Mouse (Mus musculus): ENCODE results near the gene Ube2cbp.

Gene Ube2cbp

GRCm38 (mm10) chr9:86315700-86316099 is 149.1 kb downstream of the Ube2cbp start:
- DNase-seq: no peak

- DNase-seq: no peak
Measured at GRCm38 (mm10) chr9:86308616-86309015, 156.1 kb downstream of the Ube2cbp start.

GRCm38 (mm10) chr9:86306556-86306955 is 158.2 kb downstream of the Ube2cbp start:
- DNase-seq: no peak

- no peak for DNase-seq
Measured at GRCm38 (mm10) chr9:86301407-86301806, 163.3 kb downstream of the Ube2cbp start.

- DNase-seq: no peak
Measured at GRCm38 (mm10) chr9:86298596-86298995, 166.2 kb downstream of the Ube2cbp start.

DNA sequence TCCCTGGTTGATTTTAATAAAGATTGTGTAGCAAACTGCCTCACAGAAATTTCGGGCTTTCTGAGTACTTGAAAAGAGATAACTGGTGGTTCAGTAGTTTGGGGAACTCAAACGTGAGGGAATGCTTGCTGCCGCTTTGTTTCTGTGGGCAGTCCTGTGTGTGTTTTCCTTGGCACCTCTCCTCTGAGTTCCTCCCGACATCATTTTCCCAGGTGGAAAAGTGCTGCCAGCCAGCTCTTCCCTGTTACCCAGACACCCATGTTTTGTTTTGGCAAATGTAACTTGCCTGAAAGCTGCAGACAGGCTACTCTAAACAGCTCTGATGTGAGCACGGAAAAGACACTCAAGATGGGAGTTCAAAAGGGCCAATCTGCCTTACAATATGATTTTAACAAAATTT is 166.6 kb downstream of the Ube2cbp start:
- no peak for DNase-seq

GRCm38 (mm10) chr9:86296683-86297638 is 167.8 kb downstream of the Ube2cbp start:
- no peak for DNase-seq

DNA sequence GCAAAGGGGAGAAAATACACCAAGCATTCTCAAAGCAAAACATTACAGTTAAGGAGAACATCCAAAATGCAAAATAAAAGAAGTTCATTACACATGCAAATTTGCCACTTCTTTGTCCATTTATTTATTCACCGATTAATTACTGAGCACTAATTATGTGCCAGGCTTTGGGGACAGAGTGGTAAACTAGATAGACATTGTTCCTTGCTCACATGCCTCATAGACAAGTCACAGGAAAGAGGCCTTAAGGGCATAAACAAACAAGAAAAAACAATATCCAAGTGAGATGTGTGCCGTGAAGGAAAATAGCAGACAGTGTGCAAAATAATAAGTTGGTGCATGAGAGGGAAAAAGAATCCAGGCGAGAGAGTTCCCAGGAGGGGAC is 177.2 kb downstream of the Ube2cbp start:
- DNase-seq: no peak

DNA sequence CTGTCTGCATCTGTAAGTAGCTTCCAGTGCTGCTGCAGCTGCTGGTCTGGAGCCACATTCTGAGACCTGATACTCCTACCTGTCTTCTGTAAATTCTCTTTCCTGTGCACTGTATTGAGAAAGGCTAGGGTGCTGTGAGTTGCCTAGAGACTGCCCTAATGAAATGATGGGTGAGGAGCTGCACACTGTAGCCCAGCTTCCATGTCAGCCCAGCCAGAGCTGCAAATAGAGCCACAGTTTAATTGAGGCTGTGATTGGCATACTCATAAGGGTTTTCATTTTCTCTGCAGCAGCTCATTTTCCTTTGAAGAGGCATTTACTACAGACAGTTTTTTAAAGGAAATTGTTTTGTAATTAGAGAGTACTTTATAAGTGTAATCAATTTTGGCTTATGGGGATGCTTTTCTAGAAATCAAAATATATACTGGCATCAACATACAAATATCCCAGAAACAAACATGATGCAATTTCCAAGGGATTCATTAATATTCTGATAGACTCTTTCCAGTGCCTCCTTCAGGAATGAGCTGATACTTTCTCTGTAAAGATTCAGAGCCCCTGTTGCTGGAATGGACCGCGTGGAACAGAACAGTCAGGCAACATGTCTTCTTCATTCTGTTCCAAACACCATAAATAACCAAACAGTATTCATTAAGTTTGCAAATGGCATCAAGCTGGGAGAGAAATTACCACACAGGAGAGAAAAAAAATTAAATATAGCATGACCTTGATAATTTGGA is 177.8 kb downstream of the Ube2cbp start:
- DNase-seq: no peak

DNA sequence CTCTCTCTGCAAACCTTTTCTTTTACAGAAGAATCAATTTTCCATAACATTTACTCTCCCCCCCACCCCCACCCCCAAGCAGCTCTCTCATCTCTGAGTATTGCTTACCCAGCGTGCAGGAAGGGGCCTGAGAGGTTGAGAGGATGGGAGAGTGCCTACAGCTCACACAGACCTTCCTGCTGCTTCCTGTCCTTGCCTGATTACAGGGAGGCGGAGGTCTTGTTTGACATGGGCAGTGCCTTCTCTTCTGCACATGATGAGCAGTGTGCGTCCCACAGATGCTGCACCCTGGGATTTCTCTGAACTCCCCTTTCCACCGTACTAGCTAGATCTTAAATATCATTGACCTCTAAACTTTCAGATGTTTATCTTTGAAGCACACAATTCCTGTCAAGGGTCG is 182.2 kb downstream of the Ube2cbp start:
- no peak for DNase-seq

- DNase-seq: no peak
Measured at GRCm38 (mm10) chr9:86281147-86281467, 183.6 kb downstream of the Ube2cbp start.

DNA sequence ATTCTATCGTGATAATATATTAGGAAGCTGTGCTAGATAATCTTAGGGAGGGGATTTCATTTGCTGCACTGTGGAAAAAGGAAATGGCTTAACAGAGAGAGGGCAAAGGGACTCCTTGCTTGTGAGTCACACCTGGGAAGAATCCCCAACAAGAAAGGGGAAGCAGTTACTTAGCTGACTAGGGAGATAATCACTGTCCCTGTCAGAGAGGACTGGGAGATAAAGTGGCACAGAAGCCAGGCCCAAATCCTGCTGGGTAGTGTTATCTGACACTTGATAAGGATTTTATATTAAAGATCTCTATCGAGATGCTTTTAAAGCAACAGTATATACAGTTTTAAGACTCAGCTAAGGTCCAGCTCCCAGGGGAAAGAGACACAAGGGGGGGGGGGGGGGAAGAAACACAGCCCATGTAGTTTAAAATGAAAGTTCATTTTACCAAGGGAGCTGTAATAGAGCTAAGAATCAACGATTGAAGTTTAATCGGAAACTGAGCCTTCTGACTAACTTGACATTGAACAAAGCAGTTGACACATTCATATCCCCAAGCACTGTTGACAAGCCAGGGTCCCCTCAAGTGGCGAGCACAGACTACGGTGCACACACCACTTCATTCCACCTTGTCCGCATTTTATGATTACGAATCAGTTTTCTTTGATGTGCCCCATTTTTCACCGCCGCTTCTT is 184.1 kb downstream of the Ube2cbp start:
- DNase-seq: no peak

DNA sequence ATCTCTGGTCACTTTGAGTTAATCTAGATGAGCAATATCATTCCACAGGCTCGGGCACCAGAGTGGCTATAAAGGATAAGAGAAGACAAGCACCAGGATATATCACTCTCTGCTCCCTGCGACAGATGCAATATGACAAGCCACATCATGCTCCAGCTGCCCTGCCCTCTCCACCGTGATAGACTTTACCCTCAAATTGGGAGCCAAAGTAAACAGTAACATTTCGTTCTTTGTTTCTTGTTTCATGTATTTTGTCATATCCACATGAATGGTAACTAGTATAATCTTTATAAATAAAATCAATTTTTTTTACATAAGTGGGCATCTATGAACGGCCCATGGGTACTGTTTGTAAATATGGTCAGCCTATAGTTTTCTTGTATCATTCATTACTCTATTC is 195.2 kb downstream of the Ube2cbp start:
- no peak for DNase-seq

DNA sequence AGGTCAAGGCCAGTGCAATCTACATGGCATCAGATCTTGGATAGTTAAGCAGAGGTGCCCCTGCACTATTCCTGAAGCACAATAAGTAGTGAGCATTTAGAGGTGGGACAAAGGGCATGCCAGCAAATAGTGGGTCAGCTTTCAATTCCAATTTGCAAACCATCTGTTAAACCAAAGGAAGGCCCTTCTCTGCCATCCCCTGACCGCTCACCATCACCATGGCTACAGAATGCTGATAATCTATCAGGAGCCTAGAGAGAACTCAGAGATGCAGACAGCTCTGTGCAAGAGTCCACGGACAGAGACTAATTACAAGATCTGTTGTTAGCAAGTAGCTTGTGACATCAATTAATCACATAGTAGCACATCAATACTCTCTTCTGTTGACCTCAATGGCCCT is 198.1 kb downstream of the Ube2cbp start:
- DNase-seq: no peak

Measured in kidney, adult 11 months (tissue).